Mouse (Mus musculus) left cerebral cortex, postnatal 10 days (tissue): Measurements from ENCODE around the gene Mrpl58. TPM values are rescaled to one million over a fixed set of nuclear protein-coding genes. Genes with fewer than 3 reads are reported as not detected.
A peak's percentile ranks its signal among the peaks of the same experiment; 100 is the strongest.

Experiments used
- DNase-seq, 2 experiments: peaks; one replicate each; pipeline ENCODE4 v3.0.0; 2021 to 2022; ENCODE audit warnings: low spot score in 2 of 2, mixed read lengths in 1 of 2; ENCODE audit errors: extremely low spot score in 1 of 2
- intact Hi-C: fragments of 180-260 bp; cut with DNase I; formaldehyde crosslinking; loops from one replicate; pipeline ENCODE4 v1.15.1; 2025
- total RNA-seq, 2 experiments: library from RNA; stranded (reverse); gene quantifications; 2 replicates each; pipeline ENCODE4 v1.2.3; 2021

Gene Mrpl58
- total RNA-seq, 2 experiments from 2014 or later, result 96.2 to 98.8 TPM

- intact Hi-C loops, result loop anchor here (2.0 kb wide), 1 partner anchor 54 kb away; the partner anchor contains the start of gene Armc7
- DNase-seq, result peak; percentile 30 to 81
These were observed 17.0 kb downstream of the Mrpl58 start for GRCm38 (mm10) chr11:115420336-115421190.

- intact Hi-C loops, result loop anchor here (2.0 kb wide), 1 partner anchor 53 kb away; the partner anchor contains the start of gene Armc7
- DNase-seq, result no peak
These were observed 17.8 kb downstream of the Mrpl58 start for GRCm38 (mm10) chr11:115421328-115421727.

GRCm38 (mm10) chr11:115421972-115422371, 18.4 kb downstream of the Mrpl58 start:
- intact Hi-C loops, result loop anchor here (2.0 kb wide), 1 partner anchor 53 kb away; the partner anchor contains the start of gene Armc7
- DNase-seq, result no peak

GRCm38 (mm10) chr11:115423091-115423490, 19.5 kb downstream of the Mrpl58 start:
- intact Hi-C loops, result no loop called here
- DNase-seq, result no peak

- no peak for DNase-seq
- intact Hi-C loops, result no loop called here
These were observed 21.1 kb downstream of the Mrpl58 start for GRCm38 (mm10) chr11:115424666-115425065.

- DNase-seq, result no peak
- intact Hi-C loops, result no loop called here
These were observed 22.1 kb downstream of the Mrpl58 start for GRCm38 (mm10) chr11:115425671-115426070.

- peak; percentile 72 to 83 for DNase-seq
- intact Hi-C loops, result no loop called here
These were observed 24.2 kb downstream of the Mrpl58 start for GRCm38 (mm10) chr11:115427482-115428331.

GRCm38 (mm10) chr11:115429307-115429706, 25.8 kb downstream of the Mrpl58 start:
- intact Hi-C loops, result no loop called here
- DNase-seq, result no peak

GRCm38 (mm10) chr11:115430561-115430960, 27.0 kb downstream of the Mrpl58 start:
- intact Hi-C loops, result no loop called here
- DNase-seq, result no peak

- intact Hi-C loops, result no loop called here
These were observed 29.3 kb downstream of the Mrpl58 start for GRCm38 (mm10) chr11:115432814-115433213.

GRCm38 (mm10) chr11:115433342-115433741, 29.8 kb downstream of the Mrpl58 start:
- no peak for DNase-seq

More at GRCm38 (mm10) chr11:115432814-115433213, 29.3 kb downstream of the Mrpl58 start:
- no peak for DNase-seq

GRCm38 (mm10) chr11:115435596-115436337, 32.2 kb downstream of the Mrpl58 start:
- peak in 1 of 2 experiments; percentile 70 for DNase-seq
- intact Hi-C loops, result no loop called here

More at GRCm38 (mm10) chr11:115433342-115433741, 29.8 kb downstream of the Mrpl58 start:
- intact Hi-C loops, result no loop called here

- intact Hi-C loops, result no loop called here
- DNase-seq, result no peak
These were observed 34.1 kb downstream of the Mrpl58 start for GRCm38 (mm10) chr11:115437571-115438122.

GRCm38 (mm10) chr11:115439326-115439725, 35.8 kb downstream of the Mrpl58 start:
- intact Hi-C loops, result no loop called here
- DNase-seq, result no peak

GRCm38 (mm10) chr11:115439906-115440595, 36.5 kb downstream of the Mrpl58 start, which contains the start of gene Trim80:
Trim80 (plus strand) TSS chr11:115440545.
- no peak for DNase-seq
- intact Hi-C loops, result no loop called here

GRCm38 (mm10) chr11:115441417-115441816, 37.9 kb downstream of the Mrpl58 start:
- no peak for DNase-seq
- intact Hi-C loops, result no loop called here

GRCm38 (mm10) chr11:115446906-115447305, 43.4 kb downstream of the Mrpl58 start:
- intact Hi-C loops, result no loop called here
- DNase-seq, result no peak
